Mouse (Mus musculus) ES-E14 (cell line): ENCODE data around the gene Dst. TPM values are rescaled to one million over a fixed set of nuclear protein-coding genes. Genes with fewer than 3 reads are reported as not detected.

Experiments used
- DNase-seq: peaks from one replicate; pipeline ENCODE4 v3.0.0-alpha.2; 2013; ENCODE audit warnings: low read depth, low spot score
- H3K27ac ChIP-seq: 2 replicates; pipeline ENCODE4 v1.5.1; 2012; ENCODE audit warnings: low read depth, mild to moderate bottlenecking, low read length, moderate library complexity, mixed read lengths; ENCODE audit not compliant: poor library complexity, insufficient read depth, severe bottlenecking
- H3K36me3 ChIP-seq: 2 replicates; pipeline ENCODE4 v1.6.1; 2012; ENCODE audit warnings: mild to moderate bottlenecking, low read length, moderate library complexity, mixed read lengths; ENCODE audit not compliant: control insufficient read depth, poor library complexity, insufficient read depth, severe bottlenecking
- H3K4me1 ChIP-seq, 2 experiments: fragments of 150-350 bp in 1 of 2; sonication (generic) in 1 of 2; 2 replicates each; pipeline ENCODE4 v1.6.1; 2012; ENCODE audit warnings: low read length in 2 of 2, mild to moderate bottlenecking in 1 of 2, mixed read lengths in 1 of 2; ENCODE audit not compliant: control insufficient read depth in 2 of 2, insufficient read depth in 2 of 2, poor library complexity in 1 of 2
- H3K4me3 ChIP-seq, 2 experiments: fragments of 150-350 bp in 1 of 2; sonication (generic) in 1 of 2; 2 replicates each; pipeline ENCODE4 v1.5.1; 2012; ENCODE audit warnings: low read length in 2 of 2, low read depth in 1 of 2, mild to moderate bottlenecking in 1 of 2, mixed read lengths in 1 of 2; ENCODE audit not compliant: insufficient read depth in 1 of 2, poor library complexity in 1 of 2, severe bottlenecking in 1 of 2
- H3K9ac ChIP-seq: 2 replicates; pipeline ENCODE4 v1.6.1; 2012; ENCODE audit warnings: low read depth, mild to moderate bottlenecking, low read length, mixed read lengths; ENCODE audit not compliant: poor library complexity, insufficient read depth, severe bottlenecking
- H3K9me3 ChIP-seq: fragments of 150-350 bp; sonication (generic); 2 replicates; pipeline ENCODE4 v1.6.1; 2012; ENCODE audit warnings: low read depth, mild to moderate bottlenecking, low read length; ENCODE audit not compliant: control insufficient read depth, insufficient read depth
- CHD2 ChIP-seq: IDR thresholded peaks from 2 replicates; pipeline ENCODE4 v1.6.1; 2014; ENCODE audit warnings: mild to moderate bottlenecking, low read depth, low read length, inconsistent platforms
- HCFC1 ChIP-seq: IDR thresholded peaks from 2 replicates; pipeline ENCODE4 v1.6.1; 2012; ENCODE audit warnings: low read length, inconsistent platforms, borderline replicate concordance; ENCODE audit not compliant: insufficient read depth
- MAFK ChIP-seq: IDR thresholded peaks from 2 replicates; pipeline ENCODE4 v1.6.1; 2014; ENCODE audit warnings: mild to moderate bottlenecking, low read depth, low read length, inconsistent platforms; ENCODE audit not compliant: insufficient read depth
- ZC3H11A ChIP-seq: IDR thresholded peaks from 2 replicates; pipeline ENCODE4 v1.6.1; 2012; ENCODE audit warnings: low read depth, mild to moderate bottlenecking, inconsistent platforms, low read length, borderline replicate concordance
- ZNF384 ChIP-seq: IDR thresholded peaks from 2 replicates; pipeline ENCODE4 v1.6.1; 2012; ENCODE audit warnings: low read depth, low read length, inconsistent platforms
- in situ Hi-C, 2 experiments: fragments of 600-800 bp; cut with MboI; formaldehyde crosslinking; loops; one replicate each; pipeline ENCODE4 v1.15.1; 2025; ENCODE audit warnings: low sequenced_read_pairs in 2 of 2, inconsistent platforms in 1 of 2; ENCODE audit not compliant: unreplicated experiment in 2 of 2
- total RNA-seq: library from RNA; depleted of rRNA; stranded (reverse); fragments of 300-350 nt; gene quantifications from 2 replicates; pipeline ENCODE4 v1.2.3, GENCODE M21; 2012

Gene Dst
- total RNA-seq, 1 experiment: 186 TPM

DNA sequence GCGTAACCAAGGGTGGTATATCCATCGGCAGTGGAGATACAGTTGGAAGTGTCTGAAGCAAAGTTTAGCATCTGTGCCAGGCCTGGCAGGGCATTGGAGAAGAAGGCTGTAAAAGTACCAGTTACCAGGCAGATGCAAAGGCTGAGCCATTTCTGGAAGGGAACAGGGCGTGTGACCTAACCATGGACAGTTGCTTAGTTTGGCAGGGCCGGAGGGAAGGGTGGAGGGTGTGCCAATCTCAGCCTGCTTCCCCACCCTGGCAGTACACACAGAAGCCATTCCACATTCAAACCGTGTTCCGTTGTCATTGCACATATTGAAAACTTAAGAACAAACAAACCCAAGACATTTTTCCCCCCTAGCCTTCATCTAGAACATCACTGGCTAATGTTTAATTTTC is 212.0 kb downstream of the Dst start:
- TF ChIP-seq ZNF384 (no peak), HCFC1 (no peak), CHD2 (no peak), ZC3H11A (no peak), MAFK (no peak)
- Histone ChIP-seq H3K27ac (no peak overlapping the region), H3K4me1 (peaks cover 4 to 7% of the 10 kb centered on the region in 2 experiments; a peak in 2 of 4 replicates)

DNA sequence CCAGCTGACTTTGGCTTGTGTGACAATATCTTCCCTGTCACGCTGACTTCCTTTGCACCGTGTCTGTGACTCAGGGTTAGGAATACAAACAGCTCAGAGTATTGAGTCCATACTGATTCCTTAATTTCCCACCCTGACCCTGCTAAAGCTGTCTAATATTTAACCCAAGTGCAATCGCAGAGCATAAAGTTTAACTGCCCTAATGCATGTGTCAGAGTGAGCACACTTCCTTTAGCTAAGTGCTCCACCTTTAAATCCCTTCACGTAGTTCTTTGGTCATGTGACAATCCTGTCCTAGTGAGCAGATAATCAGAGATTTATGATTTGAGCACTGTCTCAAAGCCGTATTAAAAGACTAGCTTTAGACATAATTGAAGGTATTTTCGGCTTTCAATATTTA is 212.6 kb downstream of the Dst start:
- H3K4me3 ChIP-seq: no peak overlapping the region
- TF ChIP-seq ZC3H11A: no peak
- no peak for TF ChIP-seq CHD2
- TF ChIP-seq ZNF384: no peak
- no peak for DNase-seq
- H3K9ac ChIP-seq: no peak overlapping the region
- H3K27ac ChIP-seq: no peak overlapping the region
- in situ Hi-C loops: no loop called here
- peaks cover 4 to 7% of the 10 kb centered on the region in 2 experiments; a peak in 2 of 4 replicates for H3K4me1 ChIP-seq
- H3K36me3 ChIP-seq: peaks cover 20% of the 10 kb centered on the region
- no peaks in the 10 kb centered on the region for H3K9me3 ChIP-seq

More for the DNA sequence above, 212.0 kb downstream of the Dst start:
- in situ Hi-C loops: no loop called here
- H3K36me3 ChIP-seq: peaks cover 20% of the 10 kb centered on the region
- no peak overlapping the region for H3K4me3 ChIP-seq
- no peaks in the 10 kb centered on the region for H3K9me3 ChIP-seq
- no peak overlapping the region for H3K9ac ChIP-seq
- no peak for DNase-seq

DNA sequence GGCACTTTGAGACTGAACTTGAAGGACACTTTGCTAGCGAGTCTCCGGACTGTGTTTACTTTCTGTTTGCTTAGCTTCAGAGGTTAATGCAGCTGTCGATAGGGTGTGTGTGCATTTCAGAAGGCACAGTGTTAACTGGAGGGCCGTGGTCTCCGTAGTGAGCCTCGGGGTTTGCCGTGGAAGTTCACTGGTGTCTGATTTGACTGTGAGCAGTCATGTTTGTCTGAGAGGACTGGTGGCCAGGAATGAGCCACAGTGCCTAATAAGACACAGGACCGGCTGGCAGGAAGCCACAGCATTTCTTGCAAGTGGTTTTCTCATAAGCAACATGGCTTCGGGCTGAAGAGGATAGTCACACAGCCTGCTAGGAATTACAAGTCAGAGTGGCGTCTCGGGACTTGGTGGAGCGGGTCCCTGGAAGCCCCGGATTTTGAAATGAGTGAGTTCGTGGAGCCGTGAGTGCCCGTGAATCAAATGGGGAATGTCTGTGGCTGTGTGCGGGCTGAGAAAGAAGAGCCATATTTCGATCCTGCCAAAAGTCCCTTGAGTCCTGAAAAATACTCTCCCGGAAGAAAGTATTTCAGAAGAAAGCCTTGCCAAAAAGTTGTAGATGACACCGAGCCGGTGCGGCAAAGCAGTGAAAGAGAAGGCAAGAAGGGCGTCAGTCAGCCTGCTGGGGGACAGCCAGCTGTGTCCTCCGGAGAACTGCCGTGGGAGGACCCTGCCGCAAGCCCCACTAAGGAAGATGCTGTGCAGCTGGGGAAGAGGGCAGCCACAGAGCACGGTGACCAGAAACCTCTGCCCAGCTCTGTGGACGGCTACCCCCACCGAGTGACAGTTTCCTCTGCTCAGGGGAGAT is 213.4 kb downstream of the Dst start:
- Histone ChIP-seq H3K4me1 (peaks cover 4 to 6% of the 10 kb centered on the region in 2 experiments; a peak in 2 of 4 replicates), H3K36me3 (peaks cover 20% of the 10 kb centered on the region), H3K9me3 (no peaks in the 10 kb centered on the region), H3K4me3 (no peak overlapping the region), H3K27ac (no peak overlapping the region; the same call in 1 of the 2 replicates), H3K9ac (no peak overlapping the region)
- in situ Hi-C loops: no loop called here
- no peak for DNase-seq
- TF ChIP-seq CHD2: no peak
- TF ChIP-seq MAFK: no peak
- TF ChIP-seq ZC3H11A: no peak
- no peak for TF ChIP-seq ZNF384
- TF ChIP-seq HCFC1: no peak

DNA sequence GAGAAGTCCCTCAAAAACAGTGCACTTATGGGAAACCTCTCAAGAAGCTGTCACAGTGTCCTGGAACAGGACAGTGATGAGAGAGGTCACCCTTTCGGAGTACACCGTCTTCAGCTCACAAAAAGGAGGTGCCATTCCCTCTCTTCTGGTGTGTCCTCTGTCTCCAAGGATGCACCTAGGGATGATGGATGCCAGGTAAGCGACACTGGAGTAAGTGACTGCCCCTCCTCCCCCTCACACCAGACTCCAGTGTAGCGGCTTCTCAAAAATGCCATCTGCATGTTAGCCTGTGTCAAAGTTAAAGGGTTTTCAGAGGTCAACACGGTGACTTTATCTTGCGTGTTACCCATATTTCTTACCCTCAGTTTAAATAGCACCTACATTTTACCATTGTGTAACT is 214.2 kb downstream of the Dst start:
- Histone ChIP-seq H3K36me3 (peaks cover 18% of the 10 kb centered on the region), H3K4me3 (no peak overlapping the region), H3K9me3 (no peaks in the 10 kb centered on the region), H3K9ac (no peak overlapping the region), H3K27ac (no peak overlapping the region), H3K4me1 (peaks cover 4% of the 10 kb centered on the region in 2 experiments; a peak in 2 of 4 replicates)
- DNase-seq: no peak
- TF ChIP-seq CHD2 (no peak), MAFK (no peak), HCFC1 (no peak), ZNF384 (no peak), ZC3H11A (no peak)
- in situ Hi-C loops: no loop called here

DNA sequence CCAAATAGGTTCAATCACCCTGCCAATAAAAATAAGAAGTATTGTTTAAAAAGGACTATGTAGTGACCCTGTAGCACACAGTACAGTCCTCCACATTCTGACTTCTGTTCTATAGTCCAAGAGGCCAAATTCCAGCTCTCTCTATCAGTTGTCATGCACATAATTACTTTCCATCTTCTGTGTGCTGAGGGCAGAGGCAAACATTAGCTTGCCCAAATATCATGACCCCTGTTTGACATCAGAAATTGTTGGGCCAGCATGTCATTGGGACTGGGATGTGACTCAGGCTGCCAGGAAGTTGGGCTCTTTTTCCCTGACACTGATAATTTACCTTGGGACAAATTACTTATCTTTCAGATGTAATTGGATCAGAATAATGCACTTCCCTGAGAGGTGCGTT is 214.9 kb downstream of the Dst start:
- no peak overlapping the region for H3K9ac ChIP-seq
- no peak overlapping the region for H3K27ac ChIP-seq
- no peak overlapping the region for H3K4me3 ChIP-seq
- DNase-seq: no peak
- H3K4me1 ChIP-seq: peaks cover 4% of the 10 kb centered on the region in 2 experiments; a peak in 1 of 4 replicates
- no peaks in the 10 kb centered on the region for H3K9me3 ChIP-seq
- H3K36me3 ChIP-seq: peaks cover 15% of the 10 kb centered on the region; the same call in 1 of the 2 replicates
- in situ Hi-C loops: no loop called here
- no peak for TF ChIP-seq CHD2
- TF ChIP-seq MAFK: no peak
- TF ChIP-seq ZC3H11A: no peak
- TF ChIP-seq HCFC1: no peak
- TF ChIP-seq ZNF384: no peak
